Mouse (Mus musculus) stomach, postnatal 0 days (tissue): ENCODE results near the gene Tapbp. TPM values are rescaled to one million over a fixed set of nuclear protein-coding genes. Genes with fewer than 3 reads are reported as not detected.

Experiments used
- ATAC-seq: fragments of 200-750 bp; cut with Nextera tagmentation; 2 replicates; pipeline ENCODE4 v1.8.0; 2017; ENCODE audit not compliant: low FRiP score, low TSS enrichment
- DNase-seq: peaks from one replicate; pipeline ENCODE4 v3.0.0-alpha.2; 2016; ENCODE audit warnings: low spot score
- H3K27ac ChIP-seq: fragments of 300-500 bp; sonication (generic); replicated peaks from 2 replicates; pipeline ENCODE4 v1.5.1; 2014; ENCODE audit warnings: mild to moderate bottlenecking, control low read depth
- H3K27me3 ChIP-seq: fragments of 300-500 bp; sonication (generic); 2 replicates; pipeline ENCODE4 v1.6.1; 2014; ENCODE audit warnings: low read length; ENCODE audit not compliant: control insufficient read depth, insufficient read depth
- H3K36me3 ChIP-seq: fragments of 300-500 bp; sonication (generic); 2 replicates; pipeline ENCODE4 v1.6.1; 2014; ENCODE audit warnings: low read length, mixed read lengths; ENCODE audit not compliant: control insufficient read depth, insufficient read depth
- H3K4me1 ChIP-seq: fragments of 300-500 bp; sonication (generic); replicated peaks from 2 replicates; pipeline ENCODE4 v1.6.1; 2014; ENCODE audit warnings: antibody characterized with exemption; ENCODE audit not compliant: control insufficient read depth, insufficient read depth
- H3K4me2 ChIP-seq: fragments of 300-500 bp; sonication (generic); replicated peaks from 2 replicates; pipeline ENCODE4 v1.6.1; 2014; ENCODE audit warnings: low read depth, mild to moderate bottlenecking, control low read depth, moderate library complexity
- H3K4me3 ChIP-seq: fragments of 300-500 bp; sonication (generic); 2 replicates; pipeline ENCODE4 v1.5.1; 2014; ENCODE audit warnings: low read depth, low read length, control low read depth
- H3K9ac ChIP-seq: fragments of 300-500 bp; sonication (generic); 2 replicates; pipeline ENCODE4 v1.6.1; 2014; ENCODE audit warnings: mild to moderate bottlenecking, low read length, control low read depth, mixed read lengths
- H3K9me3 ChIP-seq: fragments of 300-500 bp; sonication (generic); 2 replicates; pipeline ENCODE4 v1.6.1; 2016; ENCODE audit warnings: low read length; ENCODE audit not compliant: control insufficient read depth
- CTCF ChIP-seq: IDR thresholded peaks from 2 replicates; pipeline ENCODE4 v1.5.1; 2016; ENCODE audit warnings: antibody characterized with exemption, low read depth, mild to moderate bottlenecking, moderate library complexity
- EP300 ChIP-seq: optimal IDR thresholded peaks from 2 replicates; pipeline ENCODE3; 2016; ENCODE audit warnings: antibody characterized with exemption
- WGBS: fragments of 180-500 bp; shearing (Covaris S2); extraction: QIAGEN DNeasy Blood & Tissue Kit; methylation state at CpG from one replicate; pipeline ENCODE4 v1.1.7; 2014; 5-methylcytosine and 5-hydroxymethylcytosine counted together
- polyA plus RNA-seq: library from polyadenylated mRNA; unstranded; fragments of >200 nt; fragmentation: Nextera tagmentation; extraction: Ambion mirVana; gene quantifications from 2 replicates; pipeline ENCODE4 v1.2.1, GENCODE M21; 2015

Tapbp gene
- polyA plus RNA-seq, 1 experiment from 2014 or later: 63.7 TPM

DNA sequence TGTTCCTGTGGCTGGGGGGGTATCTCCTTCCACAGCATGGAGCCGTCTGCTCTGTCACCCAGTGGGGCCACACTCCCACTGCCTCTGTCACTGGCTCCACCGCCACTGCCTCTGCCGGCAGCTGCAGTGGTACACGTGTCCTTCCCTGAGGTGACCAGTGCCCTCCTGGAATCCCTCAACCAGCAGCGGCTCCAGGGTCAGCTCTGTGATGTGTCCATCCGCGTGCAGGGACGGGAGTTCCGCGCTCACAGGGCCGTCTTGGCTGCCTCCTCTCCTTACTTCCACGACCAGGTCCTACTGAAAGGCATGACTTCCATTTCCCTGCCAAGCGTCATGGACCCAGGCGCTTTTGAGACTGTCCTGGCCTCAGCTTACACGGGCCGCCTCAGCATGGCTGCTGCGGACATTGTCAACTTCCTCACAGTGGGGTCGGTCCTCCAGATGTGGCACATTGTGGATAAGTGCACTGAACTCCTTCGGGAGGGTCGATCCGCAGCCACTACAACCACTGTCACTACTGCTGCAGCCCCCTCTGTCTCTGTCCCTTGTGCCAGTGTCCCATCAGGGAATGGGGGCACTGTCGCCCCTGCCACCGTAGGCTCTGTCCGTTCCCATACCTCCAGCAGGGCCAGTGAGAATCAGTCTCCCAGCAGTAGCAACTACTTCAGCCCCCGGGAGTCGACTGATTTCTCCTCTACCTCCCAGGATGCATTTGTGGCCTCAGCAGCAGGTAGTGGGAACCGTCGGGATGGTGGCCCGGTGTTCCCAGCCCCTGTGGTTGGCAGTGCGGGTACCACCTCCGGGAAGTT, 1.4 kb downstream of the Tapbp start:
- H3K36me3 ChIP-seq: peaks cover 15% of the 10 kb centered on the region
- H3K9ac ChIP-seq: peak overlapping the region; percentile 71; the same call in 1 of the 2 replicates
- peak overlapping the region; percentile 58 for H3K4me3 ChIP-seq
- 70% methylated on average over 31 of the region's 31 CpGs for WGBS
- no peak overlapping the region; the same call in 1 of the 2 replicates for H3K27ac ChIP-seq
- no peak for ATAC-seq
- no peak for DNase-seq
- H3K4me1 ChIP-seq: no peaks in the 10 kb centered on the region
- TF ChIP-seq EP300 (no peak), CTCF (no peak)
- H3K9me3 ChIP-seq: no peaks in the 10 kb centered on the region
- H3K4me2 ChIP-seq: peak overlapping the region; percentile 77
- H3K27me3 ChIP-seq: no peaks in the 10 kb centered on the region

DNA sequence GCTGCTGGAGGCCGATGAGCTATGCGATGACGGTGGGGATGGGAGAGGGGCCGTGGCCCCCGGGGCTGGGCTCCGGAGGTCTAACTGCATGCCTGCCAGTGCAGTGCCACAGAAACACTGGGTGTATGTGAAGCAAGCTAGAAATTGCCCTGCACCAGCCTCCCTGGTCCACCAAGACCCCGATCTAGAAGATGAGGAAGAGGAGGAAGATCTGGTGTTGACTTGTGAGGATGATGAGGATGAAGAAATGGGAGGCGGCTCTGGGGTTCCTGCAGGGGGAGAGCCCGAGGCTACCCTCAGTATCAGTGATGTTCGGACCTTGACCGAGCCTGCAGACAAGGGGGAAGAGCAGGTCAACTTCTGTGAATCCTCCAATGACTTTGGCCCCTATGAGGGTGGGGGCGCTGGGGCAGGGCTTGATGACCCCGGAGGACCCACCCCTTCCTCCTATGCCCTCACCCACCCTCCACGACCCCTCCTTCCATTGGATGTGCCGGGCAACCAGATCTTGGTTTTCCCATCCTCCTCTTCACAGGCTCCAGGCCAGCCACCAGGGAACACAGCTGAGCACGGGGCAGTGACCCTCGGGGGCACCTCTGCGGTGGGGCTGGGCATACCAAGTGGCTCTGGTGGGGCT, 2.1 kb downstream of the Tapbp start:
- DNase-seq (no peak), ATAC-seq (no peak)
- H3K4me2 ChIP-seq: no peak overlapping the region; the same call in 1 of the 2 replicates
- H3K36me3 ChIP-seq: peaks cover 11% of the 10 kb centered on the region
- H3K27me3 ChIP-seq: no peaks in the 10 kb centered on the region
- TF ChIP-seq CTCF (no peak), EP300 (no peak)
- H3K9me3 ChIP-seq: no peaks in the 10 kb centered on the region
- no peaks in the 10 kb centered on the region for H3K4me1 ChIP-seq
- no peak overlapping the region for H3K27ac ChIP-seq
- 83% methylated on average over 18 of the region's 18 CpGs for WGBS
- H3K4me3 ChIP-seq: no peak overlapping the region
- no peak overlapping the region for H3K9ac ChIP-seq

DNA sequence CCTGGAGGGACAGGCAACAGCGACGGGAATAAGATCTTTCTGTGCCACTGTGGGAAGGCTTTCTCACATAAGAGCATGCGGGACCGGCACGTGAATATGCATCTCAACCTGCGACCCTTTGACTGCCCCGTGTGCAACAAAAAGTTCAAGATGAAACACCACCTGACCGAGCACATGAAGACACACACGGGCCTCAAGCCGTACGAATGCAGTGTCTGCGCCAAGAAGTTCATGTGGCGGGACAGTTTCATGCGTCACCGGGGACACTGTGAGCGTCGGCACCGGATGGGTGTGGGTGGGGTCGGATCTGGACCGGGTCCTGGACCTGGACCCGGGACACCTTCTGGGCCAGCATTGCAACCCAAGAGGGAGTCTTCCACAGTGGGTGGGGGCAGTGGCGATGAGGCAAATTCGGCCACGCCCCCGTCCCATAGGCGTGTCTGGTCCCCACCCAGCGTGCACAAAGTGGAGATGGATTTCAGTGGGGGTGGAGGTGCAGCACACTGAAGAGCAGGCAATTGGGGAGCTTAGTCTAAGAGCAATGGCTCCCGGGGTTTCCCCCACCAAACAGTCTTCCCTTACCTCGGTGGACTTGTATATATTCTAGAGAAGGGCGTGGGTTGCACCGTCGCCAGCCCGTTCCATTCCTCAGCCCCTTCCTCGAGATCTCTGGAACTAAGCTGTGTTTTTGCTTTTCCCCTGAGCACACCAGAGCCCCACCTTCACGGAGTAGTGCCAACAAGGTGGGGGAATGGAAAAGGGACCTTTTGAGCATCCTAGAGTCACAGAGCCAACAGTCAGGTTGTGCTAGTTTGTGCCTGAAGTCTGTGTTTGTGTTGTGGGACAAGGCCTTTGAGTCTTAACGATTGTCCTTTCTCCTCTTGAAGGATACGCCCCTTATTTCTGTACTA, 2.8 kb downstream of the Tapbp start:
- peak; percentile 52 for DNase-seq
- Histone ChIP-seq H3K9ac (no peak overlapping the region), H3K36me3 (peaks cover 10% of the 10 kb centered on the region)

DNA sequence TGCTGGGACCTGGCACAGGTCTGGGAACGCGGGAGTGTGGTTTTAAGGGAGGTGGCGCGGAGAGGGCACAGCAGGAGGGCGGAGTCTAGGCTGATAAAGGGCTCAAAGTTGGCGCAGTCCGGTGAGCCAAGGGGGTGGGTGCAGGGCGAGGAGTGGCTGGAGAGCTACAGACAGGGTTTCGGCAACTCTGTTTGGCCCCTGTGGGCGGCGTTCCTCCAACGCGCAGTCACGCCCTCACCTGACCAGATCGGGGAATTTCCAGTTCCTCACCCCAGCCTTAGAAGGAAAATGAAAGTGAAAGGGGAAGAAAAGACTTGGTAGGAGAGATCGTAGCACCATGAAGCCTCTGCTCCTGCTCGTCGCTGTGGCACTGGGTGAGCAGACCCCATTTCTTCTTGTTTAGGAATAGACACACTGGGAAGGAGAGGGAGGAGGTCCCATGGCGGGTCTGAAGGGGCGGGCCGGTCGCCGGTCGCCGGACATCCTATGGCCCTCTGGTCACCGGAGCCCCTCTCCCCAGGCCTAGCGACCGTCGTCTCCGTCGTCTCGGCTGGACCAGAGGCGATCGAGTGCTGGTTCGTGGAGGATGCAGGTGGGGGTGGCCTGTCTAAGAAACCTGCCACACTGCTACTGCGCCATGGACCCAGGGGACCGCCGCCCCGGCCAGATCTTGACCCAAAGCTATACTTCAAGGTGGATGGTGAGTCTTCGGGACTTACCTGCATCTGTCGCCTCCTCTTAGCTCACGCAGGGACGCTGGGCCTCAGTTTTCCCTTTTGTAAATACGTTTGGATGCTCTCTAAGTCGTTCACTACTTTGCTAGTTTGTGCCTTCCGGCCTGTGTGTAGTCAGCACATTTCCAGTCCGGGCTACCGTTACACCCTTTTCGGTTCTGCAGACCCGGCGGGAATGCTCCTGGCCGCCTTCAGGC, 3.9 kb downstream of the Tapbp start:
- Histone ChIP-seq H3K4me1 (no peaks in the 10 kb centered on the region), H3K27ac (peak overlapping the region; percentile 89), H3K4me3 (peak overlapping the region; percentile 77), H3K9ac (peak overlapping the region; percentile 82), H3K36me3 (peaks cover 3% of the 10 kb centered on the region; the same call in 1 of the 2 replicates), H3K4me2 (peak overlapping the region; percentile 96), H3K27me3 (no peaks in the 10 kb centered on the region), H3K9me3 (no peaks in the 10 kb centered on the region)
- whole genome bisulfite sequencing: under 1% methylated on average over 51 of the region's 52 CpGs
- peak; percentile 75 for ATAC-seq
- TF ChIP-seq EP300 (no peak), CTCF (peak; percentile 61)
- DNase-seq: peak; percentile 95

More for the DNA sequence above, 2.8 kb downstream of the Tapbp start:
- no peak for ATAC-seq
- 54% methylated on average over 37 of the region's 37 CpGs for WGBS
- TF ChIP-seq EP300: no peak
- TF ChIP-seq CTCF: no peak
- H3K4me1 ChIP-seq: no peaks in the 10 kb centered on the region
- H3K27me3 ChIP-seq: no peaks in the 10 kb centered on the region
- H3K4me3 ChIP-seq: peak overlapping the region; percentile 77
- peak overlapping the region; percentile 96 for H3K4me2 ChIP-seq
- no peaks in the 10 kb centered on the region for H3K9me3 ChIP-seq
- peak overlapping the region; percentile 89 for H3K27ac ChIP-seq
